Mouse (Mus musculus) forebrain, embryonic 14.5 days (tissue): ENCODE results near the gene Rem1. TPM values are rescaled to one million over a fixed set of nuclear protein-coding genes. Genes with fewer than 3 reads are reported as not detected.

Source experiments
- ATAC-seq: fragments of 200-750 bp; cut with Nextera tagmentation; 2 replicates; pipeline ENCODE4 v1.8.0; 2017; ENCODE audit warnings: mild to moderate bottlenecking, moderate library complexity
- DNase-seq: peaks from one replicate; pipeline ENCODE4 v3.0.0-alpha.2; 2015; ENCODE audit warnings: low spot score
- H3K27ac ChIP-seq: fragments of 300-500 bp; sonication (generic); 2 replicates; pipeline ENCODE4 v1.5.1; 2014; ENCODE audit warnings: low read depth, mild to moderate bottlenecking, control low read depth, low read length, moderate library complexity
- H3K27me3 ChIP-seq: fragments of 300-500 bp; sonication (generic); replicated peaks from 2 replicates; pipeline ENCODE4 v1.6.1; 2014; ENCODE audit warnings: low read length, control low read depth, mixed read lengths; ENCODE audit not compliant: control insufficient read depth, insufficient read depth
- H3K36me3 ChIP-seq: fragments of 300-500 bp; sonication (generic); 2 replicates; pipeline ENCODE4 v1.6.1; 2014; ENCODE audit warnings: low read length, control low read depth; ENCODE audit not compliant: control insufficient read depth, insufficient read depth
- H3K4me1 ChIP-seq: fragments of 300-500 bp; sonication (generic); 2 replicates; pipeline ENCODE4 v1.6.1; 2014; ENCODE audit warnings: antibody characterized with exemption, low read length, control low read depth; ENCODE audit not compliant: control insufficient read depth, insufficient read depth
- H3K4me2 ChIP-seq: fragments of 300-500 bp; sonication (generic); 2 replicates; pipeline ENCODE4 v1.6.1; 2014; ENCODE audit warnings: mild to moderate bottlenecking, control low read depth, low read length
- H3K4me3 ChIP-seq: fragments of 300-500 bp; sonication (generic); 2 replicates; pipeline ENCODE4 v1.5.1; 2014; ENCODE audit warnings: low read depth, low read length, control low read depth
- H3K9ac ChIP-seq: fragments of 300-500 bp; sonication (generic); 2 replicates; pipeline ENCODE4 v1.6.1; 2014; ENCODE audit warnings: mild to moderate bottlenecking, low read length, control low read depth, moderate library complexity
- H3K9me3 ChIP-seq: fragments of 300-500 bp; sonication (generic); replicated peaks from 2 replicates; pipeline ENCODE4 v1.6.1; 2016; ENCODE audit warnings: low read length, control low read depth, mixed read lengths; ENCODE audit not compliant: control insufficient read depth
- WGBS: fragments of 180-500 bp; shearing (Covaris S2); extraction: QIAGEN DNeasy Blood & Tissue Kit; methylation state at CpG from one replicate; pipeline ENCODE4 v1.1.7; 2014; 5-methylcytosine and 5-hydroxymethylcytosine counted together
- polyA plus RNA-seq: library from polyadenylated mRNA; unstranded; fragments of >200 nt; fragmentation: Nextera tagmentation; extraction: Ambion mirVana; gene quantifications from 2 replicates; pipeline ENCODE4 v1.2.1, GENCODE M21; 2014

Rem1 gene
- polyA plus RNA-seq = 0.34 and 0.53 TPM in 2 replicates

DNA sequence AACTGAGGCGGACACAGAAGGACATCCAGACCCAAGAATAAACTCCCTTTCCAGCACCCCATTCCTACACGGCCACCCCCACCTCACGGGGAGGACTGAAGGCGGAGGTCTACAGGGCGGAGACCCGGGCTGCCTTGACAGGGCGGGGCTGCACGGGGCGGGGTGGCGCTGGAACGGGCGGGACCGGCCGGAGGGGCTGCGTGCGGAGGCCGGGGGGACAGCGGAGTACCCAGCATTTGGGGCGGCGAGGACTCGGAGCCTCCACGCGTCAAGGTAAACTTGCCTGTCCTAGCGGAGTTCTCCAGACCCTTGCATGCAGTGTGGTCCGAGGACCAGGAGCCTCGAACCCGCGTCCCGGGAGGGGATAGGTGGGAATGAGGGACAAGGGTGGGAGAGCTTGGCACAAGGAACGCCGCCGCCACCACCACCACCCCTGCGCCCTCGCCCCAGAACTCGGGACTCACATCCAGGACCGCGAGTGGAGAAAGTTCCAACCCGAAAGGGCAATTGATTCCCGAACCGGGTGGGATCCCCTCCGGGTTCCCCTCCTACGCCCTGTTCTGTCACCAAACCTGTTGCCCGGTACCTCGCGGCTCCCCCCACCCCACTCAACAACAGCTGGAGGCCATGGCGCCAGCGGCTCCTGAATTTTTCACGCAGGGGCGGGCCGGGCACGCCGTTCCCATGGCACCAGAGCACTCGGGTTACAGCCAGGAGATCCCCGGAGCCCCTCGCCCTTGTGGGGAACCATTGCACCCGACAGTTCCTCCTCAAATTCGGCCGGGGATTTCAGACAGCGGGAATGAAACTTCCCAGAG lies at the start of gene Rem1:
TSS of gene Rem1 (plus strand) at position 178 of the 818 bp plus-strand sequence.
- Histone ChIP-seq H3K4me2 (peak within 1 kb of the TSS; percentile 51), H3K9ac (peak within 1 kb of the TSS; percentile 25; the same call in 1 of the 2 replicates), H3K4me3 (peak within 1 kb of the TSS; percentile 22), H3K27me3 (peaks cover 31% of the 10 kb centered on the region), H3K4me1 (peaks cover 5% of the 10 kb centered on the region; the same call in 1 of the 2 replicates), H3K9me3 (no peaks in the 10 kb centered on the region), H3K27ac (no peak within 1 kb of the TSS), H3K36me3 (no peaks in the 10 kb centered on the region)
- WGBS = 2% methylated on average over 59 of the region's 59 CpGs
- ATAC-seq (peak; percentile 12; the same call in 1 of the 2 replicates), DNase-seq (no peak)

DNA sequence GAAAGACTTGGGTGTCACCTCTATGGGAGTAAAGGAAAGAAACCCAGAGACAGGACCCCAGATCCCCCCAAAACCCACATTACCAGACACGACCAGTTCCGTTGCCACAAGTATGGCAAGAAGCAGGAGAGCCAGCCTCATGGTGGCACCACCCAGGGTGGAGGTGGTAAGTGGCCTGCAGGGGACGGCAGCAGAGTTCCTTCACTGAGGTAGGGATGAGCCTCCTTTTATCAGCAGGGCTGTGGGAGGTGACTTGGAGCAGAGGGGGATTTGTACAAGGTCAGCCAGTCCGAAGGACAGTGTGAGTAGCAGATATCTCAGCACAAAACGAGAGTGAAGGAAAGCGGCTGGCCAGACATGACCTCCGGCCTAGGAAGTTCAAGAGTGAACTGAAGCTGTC lies 46.6 kb upstream of the Rem1 start, which contains the start of gene Defb19:
TSS of gene Defb19 (minus strand) at position 206 of the 400 bp plus-strand sequence.
- no peaks in the 10 kb centered on the region for H3K36me3 ChIP-seq
- DNase-seq (no peak), ATAC-seq (no peak)
- no peak within 1 kb of the TSS for H3K4me2 ChIP-seq
- 71% methylated on average over 7 of the region's 7 CpGs for WGBS
- no peak within 1 kb of the TSS for H3K4me3 ChIP-seq
- no peak within 1 kb of the TSS for H3K27ac ChIP-seq
- no peaks in the 10 kb centered on the region for H3K4me1 ChIP-seq
- no peaks in the 10 kb centered on the region for H3K27me3 ChIP-seq
- H3K9ac ChIP-seq = no peak within 1 kb of the TSS
- no peaks in the 10 kb centered on the region for H3K9me3 ChIP-seq

DNA sequence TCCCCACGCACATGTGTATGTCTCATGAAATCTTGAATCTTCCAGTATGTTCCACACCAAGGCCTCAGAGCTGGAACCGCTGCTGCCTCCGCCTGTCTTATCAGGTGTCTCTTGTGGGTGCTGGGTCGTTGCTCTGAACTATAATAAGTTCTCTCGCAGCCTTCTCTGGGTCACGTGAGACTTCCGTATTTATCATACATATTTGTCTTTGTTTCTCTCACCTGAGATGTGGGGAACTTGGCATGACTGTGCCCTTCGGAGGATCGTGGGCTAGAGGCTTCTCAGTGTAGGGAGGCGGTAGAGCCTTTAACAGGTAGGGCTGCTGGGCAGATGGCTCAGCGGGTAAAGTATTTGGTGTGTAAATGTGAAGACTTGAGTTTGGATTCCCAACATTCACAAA lies 46.1 kb upstream of the Rem1 start:
- no peaks in the 10 kb centered on the region for H3K27me3 ChIP-seq
- no peaks in the 10 kb centered on the region for H3K4me1 ChIP-seq
- no peak overlapping the region for H3K4me3 ChIP-seq
- no peak for DNase-seq
- no peak overlapping the region for H3K27ac ChIP-seq
- WGBS = 91% methylated on average over 11 of the region's 11 CpGs
- no peak overlapping the region for H3K4me2 ChIP-seq
- ATAC-seq = no peak
- no peaks in the 10 kb centered on the region for H3K36me3 ChIP-seq
- H3K9me3 ChIP-seq = no peaks in the 10 kb centered on the region
- H3K9ac ChIP-seq = no peak overlapping the region

DNA sequence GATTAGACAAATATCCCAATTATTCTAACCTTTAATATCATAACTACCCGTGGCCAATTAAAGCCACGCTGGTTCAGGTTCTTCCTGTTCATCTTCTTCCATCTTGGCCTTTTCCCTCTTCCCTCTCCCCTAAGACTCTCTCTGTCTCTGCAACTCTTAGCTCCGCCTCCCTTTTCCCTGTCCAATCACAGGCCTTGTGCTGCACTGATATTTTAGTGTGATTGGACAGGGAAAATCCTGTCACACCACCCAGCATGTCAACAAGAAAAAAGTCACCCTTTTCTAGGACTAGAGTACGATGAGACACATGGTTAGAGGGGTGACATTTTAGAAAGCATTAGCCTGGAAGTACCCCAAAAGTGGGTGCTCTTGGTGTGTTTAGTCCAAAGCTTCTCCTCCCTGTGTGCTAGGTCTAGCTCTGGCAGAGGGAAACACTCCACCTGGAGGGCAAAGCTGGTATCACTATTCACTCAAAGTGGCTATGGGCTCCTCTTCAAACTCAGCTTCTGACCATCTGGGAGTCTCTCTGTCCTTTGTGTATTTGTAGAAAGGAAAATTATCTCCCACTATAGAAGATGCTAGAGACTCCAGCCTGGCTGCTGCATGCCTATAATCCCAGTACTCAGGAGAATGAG lies 39.7 kb upstream of the Rem1 start:
- no peak overlapping the region for H3K27ac ChIP-seq
- ATAC-seq = no peak
- H3K4me3 ChIP-seq = no peak overlapping the region
- no peaks in the 10 kb centered on the region for H3K36me3 ChIP-seq
- H3K4me2 ChIP-seq = no peak overlapping the region
- H3K4me1 ChIP-seq = no peaks in the 10 kb centered on the region
- no peaks in the 10 kb centered on the region for H3K9me3 ChIP-seq
- no peak overlapping the region for H3K9ac ChIP-seq
- no peak for DNase-seq
- WGBS = 80% methylated on average over 4 of the region's 4 CpGs
- no peaks in the 10 kb centered on the region for H3K27me3 ChIP-seq

DNA sequence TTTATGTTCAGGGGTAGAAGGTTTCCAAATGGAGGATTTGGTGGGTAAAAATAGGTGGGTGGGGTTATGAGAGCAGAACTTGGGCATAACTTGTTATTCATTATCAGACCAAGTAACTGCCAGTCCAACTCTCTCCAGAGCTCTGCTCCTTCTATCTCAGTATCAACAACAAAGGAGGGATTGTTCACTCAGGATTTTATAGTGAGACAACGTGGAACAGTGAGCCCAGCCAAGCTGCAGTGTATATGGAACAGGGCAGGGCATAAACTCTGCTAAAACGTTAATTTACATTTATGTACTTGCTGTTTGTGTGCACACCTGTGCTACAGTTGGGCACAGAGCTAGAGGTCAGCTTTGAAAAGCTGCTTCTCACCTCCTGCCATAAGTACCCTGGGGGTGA lies 38.3 kb upstream of the Rem1 start:
- no peak overlapping the region for H3K4me2 ChIP-seq
- 23% methylated on average over 2 of the region's 2 CpGs for WGBS
- H3K27me3 ChIP-seq = no peaks in the 10 kb centered on the region
- ATAC-seq (no peak), DNase-seq (no peak)
- H3K36me3 ChIP-seq = no peaks in the 10 kb centered on the region
- no peaks in the 10 kb centered on the region for H3K4me1 ChIP-seq
- no peaks in the 10 kb centered on the region for H3K9me3 ChIP-seq
- no peak overlapping the region for H3K27ac ChIP-seq
- H3K4me3 ChIP-seq = no peak overlapping the region
- H3K9ac ChIP-seq = no peak overlapping the region

DNA sequence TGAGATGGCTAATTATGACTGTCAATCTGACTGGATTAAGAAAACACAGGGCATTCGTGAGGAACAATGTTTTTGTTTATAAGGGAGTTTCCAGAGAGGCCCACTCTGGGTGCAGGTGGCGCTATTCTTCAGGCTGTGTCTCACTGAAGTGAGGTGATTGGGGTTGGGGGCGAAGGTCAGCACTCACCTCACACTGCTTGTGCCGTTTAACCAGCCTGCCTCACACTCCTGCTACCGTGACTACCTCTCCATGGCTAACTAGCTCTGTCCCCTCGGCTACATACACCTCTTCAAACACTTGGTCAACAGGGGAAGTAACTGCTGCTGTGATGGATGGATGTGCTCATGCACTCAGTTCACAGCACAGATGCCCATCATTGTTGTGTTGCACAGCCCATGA lies 37.7 kb upstream of the Rem1 start:
- no peaks in the 10 kb centered on the region for H3K9me3 ChIP-seq

DNA sequence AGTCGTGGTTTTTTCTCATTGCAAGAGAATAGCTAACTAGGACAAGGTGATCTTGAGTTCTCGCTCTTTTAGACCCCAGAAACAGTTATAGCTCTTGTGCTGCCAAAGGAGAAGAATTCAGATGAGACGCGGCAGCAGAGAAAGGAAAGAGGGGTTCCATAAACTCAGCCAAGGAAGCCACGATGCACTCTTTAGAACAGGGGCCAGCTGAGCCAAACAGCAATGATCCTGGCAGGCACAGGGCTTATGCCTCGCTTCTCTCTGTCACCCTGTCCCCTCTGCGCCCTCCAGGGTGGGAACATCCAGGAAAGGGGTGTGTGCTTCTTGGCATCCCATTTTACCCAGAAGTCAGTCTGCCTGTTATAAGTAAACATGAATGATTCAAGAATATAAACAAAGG lies 27.5 kb upstream of the Rem1 start, which contains the start of gene Defb45:
TSS of gene Defb45 (minus strand) at position 101 of the 400 bp plus-strand sequence.
- Histone ChIP-seq H3K9ac (no peak within 1 kb of the TSS), H3K4me1 (no peaks in the 10 kb centered on the region), H3K27ac (no peak within 1 kb of the TSS), H3K27me3 (no peaks in the 10 kb centered on the region), H3K9me3 (no peaks in the 10 kb centered on the region), H3K4me3 (no peak within 1 kb of the TSS), H3K36me3 (no peaks in the 10 kb centered on the region), H3K4me2 (no peak within 1 kb of the TSS)
- no peak for DNase-seq
- WGBS = 70% methylated on average over 7 of the region's 7 CpGs
- ATAC-seq = no peak

More for the DNA sequence above, 37.7 kb upstream of the Rem1 start:
- Histone ChIP-seq H3K4me1 (no peaks in the 10 kb centered on the region), H3K36me3 (no peaks in the 10 kb centered on the region), H3K9ac (no peak overlapping the region), H3K27ac (no peak overlapping the region), H3K4me2 (no peak overlapping the region), H3K4me3 (no peak overlapping the region), H3K27me3 (no peaks in the 10 kb centered on the region)
- WGBS = 27% methylated on average over 6 of the region's 6 CpGs
- DNase-seq (no peak), ATAC-seq (no peak)

DNA sequence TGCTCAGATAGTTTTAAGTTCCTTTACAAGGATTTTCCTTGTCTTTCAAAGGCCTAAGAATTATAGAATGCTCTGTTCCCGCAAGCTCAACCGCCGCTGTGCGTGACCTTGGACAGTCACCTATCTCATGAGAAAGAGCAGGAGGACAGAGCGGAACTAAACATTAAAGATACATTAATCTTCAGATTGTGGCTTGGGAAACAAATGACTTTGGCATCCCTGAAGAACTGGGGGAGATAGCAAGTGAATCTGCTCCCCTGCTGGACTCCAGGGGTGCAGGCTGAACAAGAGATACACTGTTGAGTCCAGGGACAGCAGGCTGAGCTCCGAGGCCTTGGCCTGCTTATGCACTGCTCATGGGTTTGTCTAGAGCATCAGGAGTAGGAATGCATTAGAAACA lies 26.7 kb upstream of the Rem1 start:
- H3K4me1 ChIP-seq = no peaks in the 10 kb centered on the region
- no peaks in the 10 kb centered on the region for H3K27me3 ChIP-seq
- DNase-seq = no peak
- no peaks in the 10 kb centered on the region for H3K9me3 ChIP-seq
- no peak overlapping the region for H3K4me2 ChIP-seq
- H3K9ac ChIP-seq = no peak overlapping the region
- WGBS = 90% methylated on average over 6 of the region's 6 CpGs
- no peak for ATAC-seq
- H3K36me3 ChIP-seq = no peaks in the 10 kb centered on the region
- no peak overlapping the region for H3K27ac ChIP-seq
- no peak overlapping the region for H3K4me3 ChIP-seq
